Mouse (Mus musculus): ENCODE data around the gene Sgms1. TPM values are rescaled to one million over a fixed set of nuclear protein-coding genes. Genes with fewer than 3 reads are reported as not detected.

The Sgms1 gene
- polyA plus RNA-seq, 1 experiment: 8.5 TPM

GRCm38 (mm10) chr19:32182471-32182870 is 207.0 kb downstream of the Sgms1 start:
- TF ChIP-seq E2F4 (IDR thresholded peaks at IDR 0.05; ENCODE audit: insufficient read depth) (no peak), REST (IDR thresholded peaks at IDR 0.05; ENCODE audit: insufficient read depth, insufficient read length) (no peak), CEBPB (IDR thresholded peaks at IDR 0.05; ENCODE audit: insufficient read depth, poor library complexity, severe bottlenecking) (no peak), MYOG (IDR thresholded peaks at IDR 0.05; ENCODE audit: control insufficient read depth in 1 of 3, insufficient read depth in 1 of 3, insufficient read length in 2 of 3, low read depth in 2 of 3) (no peak), USF1 (IDR thresholded peaks at IDR 0.05; ENCODE audit: low read depth) (no peak), POLR2A (IDR thresholded peaks at IDR 0.05; ENCODE audit: insufficient read length, low read depth) (no peak), SRF (IDR thresholded peaks at IDR 0.05; ENCODE audit: control insufficient read depth, insufficient read length, low read depth) (no peak), MAX (IDR thresholded peaks at IDR 0.05; ENCODE audit: low read depth) (no peak), POLR2AphosphoS2 (IDR thresholded peaks at IDR 0.05; ENCODE audit: insufficient read length, low read depth) (no peak), TCF12 (IDR thresholded peaks at IDR 0.05; ENCODE audit: insufficient read depth, poor library complexity, severe bottlenecking) (no peak), TCF3 (IDR thresholded peaks at IDR 0.05; ENCODE audit: insufficient read length, low read depth) (no peak), MYOD1 (IDR thresholded peaks at IDR 0.05; ENCODE audit: control insufficient read depth in 1 of 3, insufficient read length in 2 of 3, low read depth in 2 of 3) (no peak)

GRCm38 (mm10) chr19:32181721-32182394 is 207.7 kb downstream of the Sgms1 start:
- Histone ChIP-seq H3K36me3 (ENCODE audit: control insufficient read depth, insufficient read depth) (no peaks in the 10 kb centered on the region), H3K4me2 (ENCODE audit: low read depth) (no peak overlapping the region), H3K79me2 (ENCODE audit: control insufficient read depth, insufficient read depth) (no peaks in the 10 kb centered on the region), H3ac (ENCODE audit: control insufficient read depth, insufficient read length) (no peak overlapping the region), H3K4me3 (no peak overlapping the region), H3K27me3 (ENCODE audit: control insufficient read depth, insufficient read depth, insufficient read length) (no peaks in the 10 kb centered on the region)
- TF ChIP-seq MAX (IDR thresholded peaks at IDR 0.05; ENCODE audit: low read depth) (no peak), POLR2A (IDR thresholded peaks at IDR 0.05; ENCODE audit: insufficient read length, low read depth) (no peak), SRF (IDR thresholded peaks at IDR 0.05; ENCODE audit: control insufficient read depth, insufficient read length, low read depth) (no peak), MYOD1 (IDR thresholded peaks at IDR 0.05; ENCODE audit: control insufficient read depth in 1 of 3, insufficient read length in 2 of 3, low read depth in 2 of 3) (no peak), MYOG (IDR thresholded peaks at IDR 0.05; ENCODE audit: control insufficient read depth in 1 of 3, insufficient read depth in 1 of 3, insufficient read length in 2 of 3, low read depth in 2 of 3) (no peak), POLR2AphosphoS2 (IDR thresholded peaks at IDR 0.05; ENCODE audit: insufficient read length, low read depth) (no peak), TCF12 (IDR thresholded peaks at IDR 0.05; ENCODE audit: insufficient read depth, poor library complexity, severe bottlenecking) (no peak), USF1 (IDR thresholded peaks at IDR 0.05; ENCODE audit: low read depth) (no peak), CEBPB (IDR thresholded peaks at IDR 0.05; ENCODE audit: insufficient read depth, poor library complexity, severe bottlenecking) (no peak), REST (IDR thresholded peaks at IDR 0.05; ENCODE audit: insufficient read depth, insufficient read length) (no peak), TCF3 (IDR thresholded peaks at IDR 0.05; ENCODE audit: insufficient read length, low read depth) (no peak), E2F4 (IDR thresholded peaks at IDR 0.05; ENCODE audit: insufficient read depth) (no peak)

More at GRCm38 (mm10) chr19:32182471-32182870, 207.0 kb downstream of the Sgms1 start:
- Histone ChIP-seq H3K79me2 (ENCODE audit: control insufficient read depth, insufficient read depth) (no peaks in the 10 kb centered on the region), H3ac (ENCODE audit: control insufficient read depth, insufficient read length) (no peak overlapping the region), H3K4me2 (ENCODE audit: low read depth) (no peak overlapping the region), H3K4me3 (no peak overlapping the region), H3K27me3 (ENCODE audit: control insufficient read depth, insufficient read depth, insufficient read length) (no peaks in the 10 kb centered on the region), H3K36me3 (ENCODE audit: control insufficient read depth, insufficient read depth) (no peaks in the 10 kb centered on the region)

GRCm38 (mm10) chr19:32180756-32181674 is 208.5 kb downstream of the Sgms1 start:
- H3ac ChIP-seq (ENCODE audit: control insufficient read depth, insufficient read length): no peak overlapping the region
- TF ChIP-seq CEBPB (IDR thresholded peaks at IDR 0.05; ENCODE audit: insufficient read depth, poor library complexity, severe bottlenecking) (peak; percentile 77; the same call in 1 of the 2 replicates), MYOD1 (IDR thresholded peaks at IDR 0.05; ENCODE audit: control insufficient read depth in 1 of 3, insufficient read length in 2 of 3, low read depth in 2 of 3) (no peak)
- no peaks in the 10 kb centered on the region for H3K79me2 ChIP-seq (ENCODE audit: control insufficient read depth, insufficient read depth)
- H3K27me3 ChIP-seq (ENCODE audit: control insufficient read depth, insufficient read depth, insufficient read length): no peaks in the 10 kb centered on the region
- no peak overlapping the region for H3K4me3 ChIP-seq
- no peak overlapping the region for H3K4me2 ChIP-seq (ENCODE audit: low read depth)
- no peaks in the 10 kb centered on the region for H3K36me3 ChIP-seq (ENCODE audit: control insufficient read depth, insufficient read depth)

GRCm38 (mm10) chr19:32179978-32180413 is 209.5 kb downstream of the Sgms1 start:
- Histone ChIP-seq H3K27me3 (ENCODE audit: control insufficient read depth, insufficient read depth, insufficient read length) (no peaks in the 10 kb centered on the region), H3K36me3 (ENCODE audit: control insufficient read depth, insufficient read depth) (no peaks in the 10 kb centered on the region), H3ac (ENCODE audit: control insufficient read depth, insufficient read length) (no peak overlapping the region), H3K79me2 (ENCODE audit: control insufficient read depth, insufficient read depth) (peaks cover 4% of the 10 kb centered on the region), H3K4me3 (no peak overlapping the region), H3K4me2 (ENCODE audit: low read depth) (no peak overlapping the region)
- peak in 1 of 3 experiments; percentile 72 for TF ChIP-seq MYOD1 (IDR thresholded peaks at IDR 0.05; ENCODE audit: control insufficient read depth in 1 of 3, insufficient read length in 2 of 3, low read depth in 2 of 3)
- TF ChIP-seq TCF12 (IDR thresholded peaks at IDR 0.05; ENCODE audit: insufficient read depth, poor library complexity, severe bottlenecking): no peak
- no peak for TF ChIP-seq REST (IDR thresholded peaks at IDR 0.05; ENCODE audit: insufficient read depth, insufficient read length)
- TF ChIP-seq SRF (IDR thresholded peaks at IDR 0.05; ENCODE audit: control insufficient read depth, insufficient read length, low read depth): no peak
- TF ChIP-seq MYOG (IDR thresholded peaks at IDR 0.05; ENCODE audit: control insufficient read depth in 1 of 3, insufficient read depth in 1 of 3, insufficient read length in 2 of 3, low read depth in 2 of 3): peak in 1 of 3 experiments; percentile 35
- no peak for TF ChIP-seq MAX (IDR thresholded peaks at IDR 0.05; ENCODE audit: low read depth)
- no peak for TF ChIP-seq USF1 (IDR thresholded peaks at IDR 0.05; ENCODE audit: low read depth)
- no peak for TF ChIP-seq E2F4 (IDR thresholded peaks at IDR 0.05; ENCODE audit: insufficient read depth)
- no peak for TF ChIP-seq POLR2AphosphoS2 (IDR thresholded peaks at IDR 0.05; ENCODE audit: insufficient read length, low read depth)
- TF ChIP-seq CEBPB (IDR thresholded peaks at IDR 0.05; ENCODE audit: insufficient read depth, poor library complexity, severe bottlenecking): no peak
- no peak for TF ChIP-seq POLR2A (IDR thresholded peaks at IDR 0.05; ENCODE audit: insufficient read length, low read depth)
- TF ChIP-seq TCF3 (IDR thresholded peaks at IDR 0.05; ENCODE audit: insufficient read length, low read depth): no peak

All from myocyte (in vitro differentiated cells).